Mouse (Mus musculus) G1E (cell line): ENCODE measurements at regions not wholly inside any gene's neighbourhood (a gene's known extent, or its start where the extent isn't known, plus 50 kb on each side); places are given as distances from the start of the nearest gene placed in this dataset.

Experiments
- ATAC-seq: 2 replicates; pipeline ENCODE4 v1.8.0; 2016; ENCODE audit warnings: mild to moderate bottlenecking; ENCODE audit not compliant: insufficient number of reproducible peaks, poor library complexity, low FRiP score, severe bottlenecking; ENCODE audit errors: extremely low read depth
- DNase-seq: peaks from one replicate; pipeline ENCODE4 v3.0.0; 2012; ENCODE audit warnings: low spot score
- H3K27me3 ChIP-seq: 2 replicates; pipeline ENCODE4 v1.6.1; 2012; ENCODE audit warnings: mild to moderate bottlenecking, low read length, inconsistent platforms; ENCODE audit not compliant: insufficient read depth
- H3K36me3 ChIP-seq: replicated peaks from 2 replicates; pipeline ENCODE3; 2012; ENCODE audit warnings: mild to moderate bottlenecking, inconsistent platforms
- H3K4me1 ChIP-seq: 2 replicates; pipeline ENCODE4 v1.6.1; 2012; ENCODE audit warnings: low read depth, low read length, inconsistent platforms, mixed read lengths; ENCODE audit not compliant: insufficient read depth
- H3K4me3 ChIP-seq: 2 replicates; pipeline ENCODE4 v1.5.1; 2012; ENCODE audit warnings: low read depth, mild to moderate bottlenecking, inconsistent platforms, low read length, moderate library complexity, mixed read lengths
- H3K9me3 ChIP-seq: replicated peaks from 2 replicates; pipeline ENCODE4 v1.6.1; 2012; ENCODE audit warnings: inconsistent platforms
- CTCF ChIP-seq: IDR thresholded peaks from 2 replicates; pipeline ENCODE4 v1.5.1; 2012; ENCODE audit warnings: low read depth, low read length, inconsistent platforms, mixed read lengths
- GATA1 ChIP-seq: IDR thresholded peaks from 2 replicates; pipeline ENCODE4 v1.6.1; 2012; ENCODE audit warnings: borderline replicate concordance, low read length, inconsistent platforms, mixed read lengths
- GATA2 ChIP-seq: IDR thresholded peaks from 2 replicates; pipeline ENCODE4 v1.6.1; 2012; ENCODE audit warnings: low read depth, low read length, inconsistent platforms, borderline replicate concordance
- POLR2AphosphoS5 ChIP-seq: IDR thresholded peaks from 2 replicates; pipeline ENCODE4 v1.6.1; 2012; ENCODE audit warnings: low read depth, low read length, inconsistent platforms; ENCODE audit not compliant: insufficient replicate concordance
- TAL1 ChIP-seq: conservative IDR thresholded peaks from 2 replicates; pipeline ENCODE4 v1.6.1; 2012; ENCODE audit warnings: low read depth, low read length, inconsistent platforms, mixed read lengths

GRCm38 (mm10) chr6:100109351-100109750 is 177.9 kb downstream of the Rybp start:
- Histone ChIP-seq H3K4me1 (no peaks in the 10 kb centered on the region), H3K4me3 (no peak overlapping the region), H3K27me3 (no peaks in the 10 kb centered on the region), H3K36me3 (no peaks in the 10 kb centered on the region), H3K9me3 (peaks cover 52% of the 10 kb centered on the region)
- no peak for DNase-seq
- TF ChIP-seq POLR2AphosphoS5 (no peak), GATA2 (no peak), GATA1 (no peak), TAL1 (no peak), CTCF (no peak)
- ATAC-seq = no peak

- peaks cover 50% of the 10 kb centered on the region for H3K9me3 ChIP-seq
- H3K36me3 ChIP-seq = no peaks in the 10 kb centered on the region
- no peaks in the 10 kb centered on the region for H3K27me3 ChIP-seq
- no peaks in the 10 kb centered on the region for H3K4me1 ChIP-seq
- TF ChIP-seq GATA2 (no peak), CTCF (no peak), POLR2AphosphoS5 (no peak), GATA1 (no peak)
- no peak overlapping the region for H3K4me3 ChIP-seq
- ATAC-seq (no peak), DNase-seq (no peak)
Observed at GRCm38 (mm10) chr6:100107508-100107907, 179.8 kb downstream of the Rybp start.

- Histone ChIP-seq H3K27me3 (no peaks in the 10 kb centered on the region), H3K9me3 (peaks cover 54% of the 10 kb centered on the region), H3K36me3 (no peaks in the 10 kb centered on the region), H3K4me3 (no peak overlapping the region), H3K4me1 (no peaks in the 10 kb centered on the region)
- TF ChIP-seq GATA2 (no peak), POLR2AphosphoS5 (no peak), GATA1 (no peak), TAL1 (no peak), CTCF (no peak)
- no peak for DNase-seq
- ATAC-seq = no peak
Observed at GRCm38 (mm10) chr6:100107066-100107465, 180.2 kb downstream of the Rybp start.

- no peak for DNase-seq
- no peaks in the 10 kb centered on the region for H3K4me1 ChIP-seq
- H3K9me3 ChIP-seq = peaks cover 54% of the 10 kb centered on the region
- no peak overlapping the region for H3K4me3 ChIP-seq
- TF ChIP-seq GATA1 = no peak
- no peak for TF ChIP-seq TAL1
- no peak for TF ChIP-seq POLR2AphosphoS5
- no peak for TF ChIP-seq GATA2
- ATAC-seq = no peak
- H3K36me3 ChIP-seq = no peaks in the 10 kb centered on the region
- no peaks in the 10 kb centered on the region for H3K27me3 ChIP-seq
Observed at GRCm38 (mm10) chr6:100100565-100101133, 186.6 kb downstream of the Rybp start.

GRCm38 (mm10) chr6:100096393-100097125 is 190.7 kb downstream of the Rybp start:
- Histone ChIP-seq H3K4me1 (no peaks in the 10 kb centered on the region), H3K27me3 (no peaks in the 10 kb centered on the region), H3K36me3 (no peaks in the 10 kb centered on the region), H3K4me3 (no peak overlapping the region), H3K9me3 (peaks cover 55% of the 10 kb centered on the region)
- ATAC-seq (no peak), DNase-seq (no peak)
- TF ChIP-seq POLR2AphosphoS5 = no peak
- no peak for TF ChIP-seq CTCF
- no peak for TF ChIP-seq GATA1

GRCm38 (mm10) chr6:100094653-100095217 is 192.6 kb downstream of the Rybp start:
- Histone ChIP-seq H3K4me3 (no peak overlapping the region), H3K4me1 (no peaks in the 10 kb centered on the region), H3K27me3 (no peaks in the 10 kb centered on the region), H3K9me3 (peaks cover 53% of the 10 kb centered on the region), H3K36me3 (no peaks in the 10 kb centered on the region)
- TF ChIP-seq POLR2AphosphoS5 (no peak), GATA1 (no peak), CTCF (no peak), TAL1 (no peak), GATA2 (no peak)
- DNase-seq = no peak
- no peak for ATAC-seq
